Mouse (Mus musculus) cerebellum, adult 2 months (tissue): ENCODE measurements at regions not wholly inside any gene's neighbourhood (a gene's known extent, or its start where the extent isn't known, plus 50 kb on each side); places are given as distances from the start of the nearest gene placed in this dataset.

Experiments used
- CTCF ChIP-seq: fragments of 200-500 bp; IDR thresholded peaks from 2 replicates; pipeline ENCODE4 v1.5.1; 2011; ENCODE audit warnings: low read depth, mild to moderate bottlenecking, control low read depth, low read length, moderate library complexity, borderline replicate concordance; ENCODE audit not compliant: insufficient read depth
- POLR2A ChIP-seq: fragments of 200-500 bp; IDR thresholded peaks from 2 replicates; pipeline ENCODE4 v1.6.1; 2011; ENCODE audit warnings: low read length, control low read depth, borderline replicate concordance; ENCODE audit not compliant: insufficient read depth

DNA sequence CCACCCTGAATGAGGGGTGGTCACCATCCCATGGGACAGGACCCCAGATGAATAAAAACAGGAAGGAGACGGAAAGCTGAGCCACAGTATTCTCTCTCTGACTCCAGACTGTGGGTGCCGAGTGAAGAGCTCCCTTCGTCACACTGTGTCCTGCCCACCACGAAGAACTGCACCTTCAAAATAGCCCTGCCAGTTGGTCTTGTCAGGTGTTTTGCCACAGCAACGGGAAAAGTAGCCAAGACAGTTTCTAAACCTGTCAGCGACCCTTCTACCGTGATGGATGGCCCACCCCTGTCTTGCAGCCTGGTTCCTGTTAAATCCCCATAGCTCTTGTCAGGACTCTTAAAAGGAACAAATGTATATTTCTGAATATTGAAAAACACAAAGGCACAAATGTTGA, 72.3 kb downstream of the Tomm20 start:
- TF ChIP-seq CTCF: no peak
- TF ChIP-seq POLR2A: no peak
